Mouse (Mus musculus) E14TG2a.4 (cell line): ENCODE measurements around the gene Baz1b.

Source experiments
- CTCF ChIP-seq: conservative IDR thresholded peaks from 2 replicates; pipeline ENCODE4 v1.5.1; 2014; ENCODE audit warnings: low read length
- NANOG ChIP-seq: IDR thresholded peaks from 2 replicates; pipeline ENCODE4 v1.6.1; 2014; ENCODE audit warnings: borderline replicate concordance, low read length, mixed read lengths
- POU5F1 ChIP-seq: IDR thresholded peaks from 2 replicates; pipeline ENCODE4 v1.6.1; 2014; ENCODE audit warnings: low read length, borderline replicate concordance

DNA sequence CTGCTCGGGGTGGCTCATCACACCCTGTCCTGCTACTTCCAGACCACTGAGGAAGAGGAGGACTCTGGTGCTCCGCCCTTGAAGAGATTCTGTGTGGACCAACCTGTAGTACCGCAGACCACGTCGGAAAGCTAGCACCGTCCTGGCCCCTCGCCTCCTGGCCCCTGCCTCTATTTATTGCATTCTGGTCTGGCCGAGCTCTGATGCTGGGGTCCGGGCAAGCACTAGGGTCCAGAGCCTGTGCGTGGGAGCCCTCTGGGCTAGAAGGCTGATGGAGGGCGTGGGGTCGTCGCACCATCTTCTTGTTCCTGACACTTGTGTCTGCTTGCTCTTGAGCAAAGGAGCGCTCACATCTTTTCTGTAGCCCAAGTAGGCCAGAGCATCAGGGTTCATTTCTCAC is 6.3 kb upstream of the Baz1b start:
- no peak for TF ChIP-seq CTCF
- TF ChIP-seq POU5F1: no peak
- TF ChIP-seq NANOG: no peak
